Mouse (Mus musculus): ENCODE results near the gene Rims1.

Rims1 gene

DNA sequence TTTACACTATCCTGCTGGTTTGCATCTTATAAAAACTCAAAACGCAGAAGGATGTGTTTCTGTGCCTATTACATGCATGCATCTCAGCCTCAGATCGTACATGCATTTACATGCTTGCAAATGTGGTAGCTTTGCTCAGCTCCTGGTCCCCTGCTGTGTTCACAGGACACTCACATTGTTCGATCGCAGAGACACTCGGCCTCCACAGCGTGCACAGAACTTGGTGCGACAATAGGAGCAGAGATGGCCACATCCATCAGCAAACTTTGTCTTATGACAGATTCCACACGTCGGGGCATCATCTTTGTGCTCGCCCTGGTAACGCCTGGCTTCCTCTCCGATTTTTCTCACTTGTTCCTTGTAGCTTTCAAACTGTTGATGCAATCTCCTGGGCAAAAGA lies 209.6 kb downstream of the Rims1 start:
- DNase-seq (ENCODE audit: extremely low spot score, low read depth, low spot score), result no peak

DNA sequence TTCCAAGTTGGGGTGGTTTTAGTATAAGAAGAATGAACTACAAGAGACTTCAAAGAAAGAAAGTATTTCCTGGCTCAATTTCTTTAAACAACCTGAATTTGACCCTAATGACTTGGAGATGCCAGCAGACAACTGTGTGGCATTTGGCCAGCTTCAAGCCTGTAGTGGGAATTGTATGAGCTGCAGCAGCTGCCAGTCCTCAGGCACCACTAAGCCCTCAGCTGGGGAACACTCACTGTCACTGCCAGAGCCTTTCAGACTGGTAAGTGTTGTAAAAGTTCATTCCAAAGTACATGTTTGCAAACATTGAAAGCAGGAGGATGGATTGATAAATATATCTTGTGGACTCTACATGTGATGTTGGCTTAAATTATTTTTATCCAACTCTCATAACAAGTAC lies 211.0 kb downstream of the Rims1 start:
- DNase-seq (ENCODE audit: extremely low spot score, low read depth, low spot score), result no peak

DNA sequence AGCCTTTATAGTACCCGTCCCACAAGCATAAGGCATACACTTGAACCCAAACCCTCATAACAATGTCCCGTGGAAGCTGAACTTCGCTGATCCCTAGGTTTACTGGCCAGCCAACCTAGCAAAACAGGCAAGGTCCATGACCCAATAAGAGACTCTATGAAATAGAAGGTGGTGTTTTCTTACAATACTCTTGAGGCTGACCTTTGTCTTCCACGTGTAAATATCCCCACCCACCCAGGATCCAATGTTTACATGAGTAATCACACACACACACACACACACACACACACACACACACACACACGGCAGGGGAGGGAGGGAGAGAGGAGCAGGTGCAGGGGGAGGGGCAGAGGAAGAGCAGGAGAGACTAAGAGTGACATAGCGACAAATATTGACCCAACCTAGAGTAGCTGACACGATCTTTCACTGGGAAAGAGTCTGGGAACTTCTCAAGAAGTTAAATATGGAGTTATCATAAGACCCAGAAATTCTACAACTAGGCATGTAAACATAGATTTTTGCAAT lies 217.9 kb downstream of the Rims1 start:
- DNase-seq (ENCODE audit: extremely low spot score, low read depth, low spot score), result no peak

DNA sequence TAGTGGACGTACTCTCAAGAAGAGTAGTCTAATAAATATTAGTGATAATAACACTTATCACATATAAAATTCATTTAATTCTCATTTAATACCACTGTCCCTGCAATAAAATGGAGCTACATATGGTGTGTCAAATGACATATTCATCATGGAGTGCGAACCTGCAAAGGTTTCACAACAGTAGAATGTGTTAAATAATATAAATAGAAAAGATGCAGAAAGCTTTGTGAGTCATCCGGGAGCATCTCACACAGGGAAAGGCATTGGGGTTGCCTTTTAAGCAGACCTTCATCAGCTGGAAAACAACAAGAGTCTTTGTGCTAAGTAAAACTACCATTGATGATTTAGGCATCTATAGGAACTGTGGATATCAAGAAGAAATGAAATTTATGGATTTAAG lies 220.2 kb downstream of the Rims1 start:
- no peak for DNase-seq (ENCODE audit: extremely low spot score, low read depth, low spot score)

DNA sequence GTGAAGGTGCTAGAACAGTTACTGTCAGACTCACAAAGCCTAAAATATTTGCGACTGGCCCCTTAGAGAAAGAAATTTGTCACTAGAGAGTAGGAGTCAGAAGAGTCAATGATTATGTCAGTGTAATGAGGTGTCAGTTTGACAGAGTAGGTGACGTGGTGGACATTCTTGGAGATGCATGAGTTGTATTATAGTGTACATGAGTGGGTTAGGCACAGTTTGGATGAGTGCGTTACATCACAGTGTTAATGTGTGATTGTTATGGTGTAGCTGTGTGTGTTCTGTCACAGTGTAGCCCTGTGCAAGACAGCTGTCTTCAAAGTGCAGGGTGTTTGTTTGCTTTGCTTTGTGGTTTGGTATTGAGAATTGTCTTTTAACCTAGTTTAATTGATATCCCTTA lies 226.3 kb downstream of the Rims1 start:
- no peak for DNase-seq (ENCODE audit: extremely low spot score, low read depth, low spot score)

DNA sequence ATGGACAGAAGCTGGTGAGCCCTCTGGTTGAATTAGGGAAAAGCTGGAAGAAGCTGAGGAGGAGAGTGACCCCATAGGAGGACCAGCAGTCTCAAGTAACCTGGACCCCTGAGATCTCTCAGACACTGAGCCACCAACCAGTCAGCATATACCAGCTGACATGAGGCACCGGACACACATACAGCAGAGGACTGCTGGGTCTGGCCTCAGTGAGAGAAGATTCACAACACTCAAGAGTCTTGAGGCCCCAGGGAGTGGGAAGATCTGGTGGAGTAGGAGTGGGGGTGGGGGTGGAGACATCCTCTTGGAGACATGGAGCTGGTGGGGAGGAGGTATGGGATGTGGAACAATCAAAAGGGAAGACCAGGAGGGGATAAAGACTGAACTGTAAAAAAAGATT lies 233.1 kb downstream of the Rims1 start:
- no peak for DNase-seq (ENCODE audit: extremely low spot score, low read depth, low spot score)

DNA sequence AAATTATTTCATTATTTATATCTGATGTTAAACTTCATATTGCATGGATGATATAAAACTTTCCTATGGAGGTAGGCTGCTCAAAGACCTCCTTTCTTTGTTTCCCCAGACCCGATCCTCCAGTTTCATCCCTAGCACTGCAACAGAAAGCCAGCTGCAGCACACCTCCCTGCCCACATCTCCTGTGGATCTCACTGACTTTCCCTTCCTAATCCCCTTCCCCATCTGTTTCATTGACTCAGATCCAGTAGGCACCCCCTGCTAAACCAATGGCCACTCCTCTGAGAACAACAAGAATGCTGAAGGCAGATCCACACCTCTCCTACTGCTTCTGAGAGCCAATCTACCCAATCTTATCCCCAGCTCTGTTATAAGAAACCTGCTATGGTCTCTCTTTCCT lies 259.5 kb downstream of the Rims1 start:
- DNase-seq (ENCODE audit: extremely low spot score, low read depth, low spot score), result no peak

DNA sequence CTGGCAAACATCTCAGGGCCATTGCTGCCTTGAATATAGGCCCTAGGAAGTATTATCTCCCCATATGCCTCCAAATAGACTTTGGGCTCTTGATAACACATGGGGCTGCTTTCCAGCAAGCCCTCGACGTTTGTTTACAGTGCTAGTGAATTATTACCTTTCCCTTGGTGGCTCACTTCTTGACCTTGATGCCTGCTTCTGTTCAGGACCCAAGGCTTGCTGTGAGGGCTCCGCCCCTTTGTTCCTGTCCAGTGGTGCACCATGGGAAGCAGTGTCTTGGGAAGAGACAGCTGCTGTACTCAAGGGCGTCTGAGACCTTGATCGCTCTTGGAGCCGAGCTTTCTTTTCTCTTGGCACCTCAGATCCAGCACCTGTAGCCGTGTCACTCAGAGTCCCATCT lies 267.7 kb downstream of the Rims1 start:
- no peak for DNase-seq (ENCODE audit: extremely low spot score, low read depth, low spot score)

DNA sequence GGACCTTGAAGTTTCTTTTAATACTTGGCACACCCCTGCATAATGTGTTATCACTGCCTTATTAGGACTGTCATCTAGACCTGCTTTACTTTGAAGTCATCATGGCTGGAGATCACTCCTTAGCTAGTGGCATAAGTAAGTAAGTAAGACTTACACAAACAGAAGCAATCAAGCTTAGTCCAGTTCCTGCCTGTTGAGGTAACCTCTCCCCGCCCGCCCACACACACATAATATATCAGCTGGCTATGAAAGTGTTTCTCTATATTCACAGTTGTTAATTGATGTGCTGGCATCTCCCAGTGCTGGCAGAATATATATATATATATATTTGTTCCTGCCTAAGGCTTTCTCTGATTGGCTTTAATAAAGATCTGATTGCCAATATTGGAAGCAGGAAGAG lies 269.0 kb downstream of the Rims1 start:
- DNase-seq (ENCODE audit: extremely low spot score, low read depth, low spot score), result no peak

DNA sequence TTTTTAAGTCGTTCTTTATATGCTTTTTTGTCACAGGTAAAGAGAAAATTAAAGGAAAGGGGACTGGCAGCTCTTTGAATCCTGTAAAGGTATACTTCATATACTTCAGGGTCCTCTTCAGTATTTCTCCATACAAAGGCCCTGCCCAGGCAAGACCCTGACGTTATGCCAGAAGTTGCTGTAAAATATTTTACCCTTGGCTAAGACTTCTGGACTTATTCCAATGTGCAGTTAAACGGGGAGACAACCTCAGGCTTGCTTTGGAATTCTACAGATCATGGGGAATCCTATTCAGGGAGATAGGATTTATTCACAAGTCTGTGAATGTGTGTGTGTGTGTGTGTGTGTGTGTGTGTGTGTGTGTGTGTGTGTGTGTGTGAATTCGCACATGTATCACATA lies 270.7 kb downstream of the Rims1 start:
- no peak for DNase-seq (ENCODE audit: extremely low spot score, low read depth, low spot score)

DNA sequence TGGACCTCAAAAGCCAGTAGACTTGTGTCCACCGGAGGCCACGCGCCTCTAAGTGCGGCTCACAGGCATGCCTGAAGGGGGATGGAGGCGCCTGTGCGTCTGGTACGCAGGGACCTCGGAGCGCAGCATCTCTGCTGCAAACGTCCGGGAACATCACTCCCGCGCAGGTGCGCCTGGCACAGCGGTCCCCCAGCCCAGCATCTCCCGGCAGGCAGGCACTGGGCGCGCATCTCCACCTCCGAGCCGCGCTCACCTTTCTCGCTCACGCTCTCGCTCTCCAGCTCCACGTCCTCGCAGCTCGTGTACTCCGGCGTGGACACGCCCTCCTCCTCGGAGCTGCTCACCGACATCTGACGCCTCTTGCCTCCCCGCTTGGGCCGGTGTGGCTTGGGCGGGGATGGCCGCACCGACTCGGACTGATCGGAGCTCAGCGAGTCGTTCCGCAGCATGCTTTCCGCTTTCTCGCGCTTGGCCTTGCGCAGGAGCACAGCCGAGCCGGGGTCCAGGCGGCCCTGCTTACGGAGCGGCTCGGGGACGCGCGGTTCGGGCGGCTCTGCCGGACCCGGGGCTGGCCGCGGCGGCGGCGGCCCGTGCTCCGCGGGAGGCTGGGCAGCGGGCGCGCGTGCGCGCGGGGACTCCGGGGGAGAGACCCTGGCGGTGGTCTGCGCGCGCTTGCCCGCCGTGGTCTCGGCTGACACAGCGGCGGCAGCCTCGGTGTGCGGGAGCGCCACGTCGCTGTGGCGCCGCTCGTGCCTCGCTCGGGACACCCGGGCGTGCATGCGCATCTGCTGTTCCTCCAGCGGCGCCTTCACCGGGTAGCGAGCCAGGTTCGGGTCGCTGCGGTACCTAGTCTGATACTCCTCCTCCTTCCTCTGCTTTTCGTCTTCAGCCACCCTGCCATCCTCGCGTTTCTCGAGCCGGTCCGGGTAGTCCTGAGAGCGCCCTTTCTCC lies 272.4 kb downstream of the Rims1 start:
- no peak for DNase-seq (ENCODE audit: extremely low spot score, low read depth, low spot score)

DNA sequence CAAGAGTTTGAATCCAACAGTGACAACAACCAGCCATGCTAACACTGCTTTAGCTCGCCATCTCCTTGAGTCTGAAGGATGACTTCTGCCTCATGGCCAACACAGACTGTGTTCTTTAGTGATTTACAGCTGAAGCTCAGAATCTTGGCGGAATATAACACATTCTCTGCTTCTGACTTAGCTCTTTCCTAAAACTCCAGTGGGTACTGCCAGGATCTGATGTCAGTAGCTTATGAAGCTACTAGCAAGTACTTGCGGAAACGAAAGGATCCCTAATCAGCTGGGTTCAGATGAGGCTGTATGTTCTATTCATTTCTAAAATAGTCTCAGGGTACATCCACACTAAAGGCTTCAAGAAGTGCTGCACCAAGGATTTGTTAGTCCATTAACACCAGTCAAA lies 290.7 kb downstream of the Rims1 start:
- no peak for DNase-seq (ENCODE audit: extremely low spot score, low read depth, low spot score)

DNA sequence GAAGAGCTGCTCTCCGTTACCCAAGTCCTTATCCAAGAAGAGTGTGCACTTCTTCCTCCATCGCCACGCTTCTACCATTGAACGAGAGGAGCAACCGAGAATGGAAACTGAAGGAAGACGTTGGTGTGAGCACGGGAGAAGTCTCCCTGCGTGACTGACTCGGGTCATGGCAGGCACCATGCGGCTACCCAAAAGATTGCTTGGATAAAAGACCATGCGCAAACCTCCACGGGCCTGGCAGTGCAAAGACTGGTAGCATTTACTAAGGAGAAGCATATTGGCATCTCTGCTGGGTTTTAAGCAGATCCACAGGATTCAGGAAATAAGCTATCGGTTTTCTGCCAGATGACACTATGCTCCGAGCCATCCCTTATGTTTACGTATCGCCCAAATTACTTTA lies 293.4 kb downstream of the Rims1 start:
- no peak for DNase-seq (ENCODE audit: extremely low spot score, low read depth, low spot score)

DNA sequence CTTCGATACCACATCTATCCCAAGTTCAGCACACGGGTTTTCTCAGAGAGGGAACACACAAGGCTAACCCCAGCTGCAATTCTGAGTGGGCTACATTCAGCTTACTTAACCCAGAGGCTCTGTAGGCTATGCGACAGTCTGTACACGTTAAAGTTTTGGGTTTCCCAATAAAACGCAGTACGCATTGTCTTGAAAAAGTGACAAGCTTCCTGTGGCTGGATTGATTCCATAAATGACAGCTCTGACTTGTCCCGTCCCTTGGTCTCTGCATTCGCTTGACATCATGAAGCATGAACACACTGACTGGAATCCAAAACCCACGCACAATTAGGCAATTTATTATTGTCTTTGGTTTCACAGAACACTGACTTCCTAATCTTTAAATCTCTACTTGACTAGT lies 294.2 kb downstream of the Rims1 start:
- DNase-seq (ENCODE audit: extremely low spot score, low read depth, low spot score), result no peak

DNA sequence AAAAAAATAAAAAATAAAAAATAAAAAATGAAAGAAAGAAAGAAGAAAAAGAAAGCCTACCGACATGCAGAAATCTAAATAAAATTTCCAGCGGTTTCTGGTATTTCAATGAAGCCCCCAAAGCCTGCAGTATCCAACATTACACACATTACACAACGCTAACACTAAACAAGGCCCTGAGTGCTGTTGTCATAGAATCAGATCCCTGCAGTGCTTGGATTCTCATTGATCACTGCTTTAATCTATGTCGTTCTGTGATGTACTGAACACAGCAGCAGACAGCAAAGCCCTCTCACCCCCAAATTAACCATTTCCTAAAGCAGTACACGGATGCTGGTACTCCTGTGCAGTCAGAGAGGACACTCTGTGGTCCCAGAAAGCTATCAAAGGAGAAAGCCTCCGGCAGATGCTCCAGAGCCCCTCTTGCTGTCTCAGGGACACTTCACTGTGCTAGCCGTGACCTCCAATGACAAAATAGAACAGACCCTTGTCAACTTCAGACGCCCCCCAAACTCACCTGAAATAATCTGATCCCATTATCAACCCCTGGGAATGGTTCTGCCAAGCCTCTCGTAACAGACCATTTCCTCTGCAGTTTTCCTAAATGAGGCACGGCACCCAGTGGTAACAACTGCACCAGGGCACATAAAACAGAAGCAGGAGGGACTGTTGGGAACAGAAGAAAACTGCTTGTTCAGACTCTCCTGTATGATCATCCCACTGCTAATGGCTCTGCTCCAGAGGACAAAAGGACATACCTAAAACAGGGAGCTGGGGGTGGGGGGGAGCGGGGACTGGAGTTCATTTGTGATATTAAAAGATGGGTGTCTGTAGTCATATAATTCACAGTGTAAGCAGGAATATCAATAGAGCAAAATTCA lies 296.8 kb downstream of the Rims1 start:
- DNase-seq (ENCODE audit: extremely low spot score, low read depth, low spot score), result no peak

DNA sequence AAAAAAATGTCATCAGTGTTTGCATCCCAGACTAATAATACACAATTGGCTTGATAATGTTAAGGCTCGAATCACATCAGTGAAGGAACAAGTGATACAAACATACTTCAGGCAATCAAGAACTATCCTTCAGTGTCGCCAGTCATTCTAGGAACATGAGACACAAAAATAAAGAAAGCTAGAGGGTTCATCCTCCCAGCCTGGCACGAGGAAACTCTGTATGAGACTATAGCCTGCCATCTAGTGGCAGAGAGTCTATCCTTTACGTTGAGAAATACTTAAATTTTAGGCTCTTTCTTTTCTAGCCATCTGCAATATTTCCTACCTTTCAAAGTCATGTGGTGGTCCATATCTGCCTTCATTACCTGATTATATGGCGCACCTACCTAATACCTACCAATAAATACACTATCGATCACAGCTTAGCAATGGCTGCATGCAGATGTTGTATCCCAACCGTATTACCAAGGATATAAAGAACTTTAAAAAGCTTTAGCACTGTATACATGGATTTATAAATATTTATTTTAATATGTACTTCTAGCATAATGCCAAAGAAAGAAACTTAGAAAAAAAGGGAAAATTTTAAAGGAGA lies 318.4 kb downstream of the Rims1 start:
- peak; percentile 16 for DNase-seq (ENCODE audit: extremely low spot score, low read depth, low spot score)

DNA sequence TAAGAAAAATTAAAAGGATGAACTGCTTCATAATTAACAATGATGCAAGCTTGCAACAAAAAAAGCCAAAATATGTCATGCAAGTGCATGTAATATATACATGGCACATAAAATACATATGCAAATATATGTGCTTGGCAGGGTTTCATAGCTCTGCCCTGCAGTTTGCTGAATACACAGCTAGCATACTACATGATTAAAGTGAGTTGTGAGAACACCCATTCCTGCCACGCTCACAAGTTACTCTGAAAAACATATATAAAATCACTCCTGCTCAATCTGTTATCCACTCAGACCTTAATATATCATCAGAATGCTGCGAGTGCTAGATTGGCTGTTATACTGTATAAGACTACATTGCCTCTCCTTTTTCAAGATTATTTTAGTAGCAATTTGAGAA lies 329.6 kb downstream of the Rims1 start:
- DNase-seq (ENCODE audit: extremely low spot score, low read depth, low spot score), result no peak

DNA sequence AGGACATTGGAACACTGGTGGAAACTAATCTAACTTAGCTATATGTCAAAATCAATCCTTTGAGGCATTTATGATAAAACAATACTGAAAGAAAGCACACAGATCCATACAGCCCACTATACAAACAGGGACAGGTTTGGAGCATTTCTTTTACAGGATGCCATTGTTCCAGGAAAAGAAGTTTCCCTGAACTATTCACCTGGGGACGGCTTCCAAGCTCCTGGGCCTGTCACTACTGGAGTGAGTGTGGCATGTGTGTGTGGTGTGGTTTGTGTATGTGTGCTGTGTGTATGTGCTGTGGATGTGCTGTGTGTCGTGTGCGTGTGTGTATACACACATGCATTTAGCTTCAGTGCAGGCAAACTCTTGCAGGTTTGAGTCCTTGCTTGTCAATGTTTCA lies 338.8 kb downstream of the Rims1 start:
- no peak for DNase-seq (ENCODE audit: extremely low spot score, low read depth, low spot score)

DNA sequence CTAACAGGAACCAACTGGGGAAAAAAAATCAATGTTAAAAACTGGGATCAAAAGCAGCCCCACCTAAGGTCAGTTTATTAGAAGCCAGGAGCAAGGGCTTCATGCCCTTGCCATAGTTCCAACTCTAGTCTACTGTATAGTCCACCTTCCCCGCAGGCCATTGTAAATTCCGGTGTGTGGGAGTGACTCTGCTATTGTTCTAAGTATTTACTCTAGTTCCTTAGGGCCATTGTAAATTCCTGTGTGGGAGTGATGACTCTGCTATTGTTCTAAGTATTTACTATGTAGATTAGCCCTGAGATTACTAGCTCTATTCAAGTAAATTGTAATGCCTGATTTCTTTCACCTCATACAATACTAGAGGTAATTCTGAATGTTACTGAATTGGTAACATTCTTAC lies 339.2 kb downstream of the Rims1 start:
- no peak for DNase-seq (ENCODE audit: extremely low spot score, low read depth, low spot score)

DNA sequence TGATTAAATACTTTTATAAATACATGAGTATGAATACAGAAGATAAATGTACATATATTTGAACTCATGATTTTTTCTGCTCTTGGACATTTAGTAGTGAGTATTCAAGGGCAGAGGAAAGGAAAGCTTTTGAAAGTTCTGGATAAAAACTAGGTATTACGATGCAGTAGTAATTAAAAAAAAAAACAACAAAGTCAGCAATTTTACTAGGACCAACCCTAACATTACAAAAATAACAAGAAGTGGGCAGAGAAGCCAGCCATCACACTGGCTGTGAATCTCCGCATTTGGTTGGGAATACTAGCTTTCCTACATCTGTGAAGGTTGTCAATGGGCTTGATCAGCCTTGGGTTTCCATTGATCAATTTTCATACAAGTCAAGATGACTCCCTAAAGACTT lies 381.8 kb downstream of the Rims1 start:
- DNase-seq (ENCODE audit: extremely low spot score, low read depth, low spot score), result no peak

DNA sequence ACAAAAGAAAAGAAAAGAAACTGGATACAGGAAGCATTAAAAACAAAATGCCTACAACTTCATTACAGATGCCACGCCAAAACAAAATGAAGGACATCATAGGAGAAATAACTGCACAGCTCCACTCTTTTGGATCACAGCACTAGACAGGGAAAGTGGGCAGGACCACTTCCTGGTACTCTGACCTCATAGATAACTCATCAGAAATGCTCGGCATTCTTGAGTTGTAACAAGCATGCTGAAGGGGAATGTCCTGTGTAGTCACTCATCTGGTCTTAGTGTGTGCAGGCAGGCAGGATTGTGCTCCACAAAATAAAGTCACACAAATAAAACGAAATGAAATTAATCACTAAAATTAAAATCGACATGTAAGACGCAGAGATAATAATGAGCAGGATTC lies 383.7 kb downstream of the Rims1 start:
- DNase-seq (ENCODE audit: extremely low spot score, low read depth, low spot score), result no peak
